Mouse (Mus musculus) ES-E14 (cell line): ENCODE results near the gene Adgrd1. TPM values are rescaled to one million over a fixed set of nuclear protein-coding genes. Genes with fewer than 3 reads are reported as not detected.
A peak's percentile ranks its signal among the peaks of the same experiment; 100 is the strongest.

Experiments used
- DNase-seq: peaks from one replicate; pipeline ENCODE4 v3.0.0-alpha.2; 2013; ENCODE audit warnings: low read depth, low spot score
- H3K27ac ChIP-seq: 2 replicates; pipeline ENCODE4 v1.5.1; 2012; ENCODE audit warnings: low read depth, mild to moderate bottlenecking, low read length, moderate library complexity, mixed read lengths; ENCODE audit not compliant: poor library complexity, insufficient read depth, severe bottlenecking
- H3K36me3 ChIP-seq: 2 replicates; pipeline ENCODE4 v1.6.1; 2012; ENCODE audit warnings: mild to moderate bottlenecking, low read length, moderate library complexity, mixed read lengths; ENCODE audit not compliant: control insufficient read depth, poor library complexity, insufficient read depth, severe bottlenecking
- H3K4me1 ChIP-seq, 2 experiments: fragments of 150-350 bp in 1 of 2; sonication (generic) in 1 of 2; 2 replicates each; pipeline ENCODE4 v1.6.1; 2012; ENCODE audit warnings: low read length in 2 of 2, mild to moderate bottlenecking in 1 of 2, mixed read lengths in 1 of 2; ENCODE audit not compliant: control insufficient read depth in 2 of 2, insufficient read depth in 2 of 2, poor library complexity in 1 of 2
- H3K4me3 ChIP-seq, 2 experiments: fragments of 150-350 bp in 1 of 2; sonication (generic) in 1 of 2; 2 replicates each; pipeline ENCODE4 v1.5.1; 2012; ENCODE audit warnings: low read length in 2 of 2, low read depth in 1 of 2, mild to moderate bottlenecking in 1 of 2, mixed read lengths in 1 of 2; ENCODE audit not compliant: insufficient read depth in 1 of 2, poor library complexity in 1 of 2, severe bottlenecking in 1 of 2
- H3K9ac ChIP-seq: 2 replicates; pipeline ENCODE4 v1.6.1; 2012; ENCODE audit warnings: low read depth, mild to moderate bottlenecking, low read length, mixed read lengths; ENCODE audit not compliant: poor library complexity, insufficient read depth, severe bottlenecking
- H3K9me3 ChIP-seq: fragments of 150-350 bp; sonication (generic); 2 replicates; pipeline ENCODE4 v1.6.1; 2012; ENCODE audit warnings: low read depth, mild to moderate bottlenecking, low read length; ENCODE audit not compliant: control insufficient read depth, insufficient read depth
- CHD2 ChIP-seq: IDR thresholded peaks from 2 replicates; pipeline ENCODE4 v1.6.1; 2014; ENCODE audit warnings: mild to moderate bottlenecking, low read depth, low read length, inconsistent platforms
- HCFC1 ChIP-seq: IDR thresholded peaks from 2 replicates; pipeline ENCODE4 v1.6.1; 2012; ENCODE audit warnings: low read length, inconsistent platforms, borderline replicate concordance; ENCODE audit not compliant: insufficient read depth
- MAFK ChIP-seq: IDR thresholded peaks from 2 replicates; pipeline ENCODE4 v1.6.1; 2014; ENCODE audit warnings: mild to moderate bottlenecking, low read depth, low read length, inconsistent platforms; ENCODE audit not compliant: insufficient read depth
- ZC3H11A ChIP-seq: IDR thresholded peaks from 2 replicates; pipeline ENCODE4 v1.6.1; 2012; ENCODE audit warnings: low read depth, mild to moderate bottlenecking, inconsistent platforms, low read length, borderline replicate concordance
- ZNF384 ChIP-seq: IDR thresholded peaks from 2 replicates; pipeline ENCODE4 v1.6.1; 2012; ENCODE audit warnings: low read depth, low read length, inconsistent platforms
- in situ Hi-C, 2 experiments: fragments of 600-800 bp; cut with MboI; formaldehyde crosslinking; loops; one replicate each; pipeline ENCODE4 v1.15.1; 2025; ENCODE audit warnings: low sequenced_read_pairs in 2 of 2, inconsistent platforms in 1 of 2; ENCODE audit not compliant: unreplicated experiment in 2 of 2
- total RNA-seq: library from RNA; depleted of rRNA; stranded (reverse); fragments of 300-350 nt; gene quantifications from 2 replicates; pipeline ENCODE4 v1.2.3, GENCODE M21; 2012

Adgrd1 gene
- total RNA-seq, 1 experiment: 1.1 TPM

- Histone ChIP-seq H3K9me3 (no peaks in the 10 kb centered on the region), H3K9ac (no peak overlapping the region), H3K36me3 (no peaks in the 10 kb centered on the region), H3K27ac (no peak overlapping the region), H3K4me3 (no peak overlapping the region), H3K4me1 (peaks cover 6 to 29% of the 10 kb centered on the region in 2 experiments)
- in situ Hi-C loops: no loop called here
- no peak for DNase-seq
- no peak for TF ChIP-seq HCFC1
- TF ChIP-seq ZC3H11A: 0 out of 2 replicates have a peak, but pooled peaks have one; percentile 6
- peak; percentile 92 for TF ChIP-seq MAFK
Measured at GRCm38 (mm10) chr5:129219178-129219760, 122.7 kb downstream of the Adgrd1 start.

GRCm38 (mm10) chr5:129225810-129226450 is 129.4 kb downstream of the Adgrd1 start:
- no peaks in the 10 kb centered on the region for H3K36me3 ChIP-seq
- H3K27ac ChIP-seq: no peak overlapping the region
- in situ Hi-C loops: no loop called here
- peaks cover 2 to 9% of the 10 kb centered on the region in 2 experiments; a peak in 1 of 4 replicates for H3K4me1 ChIP-seq
- H3K9me3 ChIP-seq: no peaks in the 10 kb centered on the region
- no peak overlapping the region for H3K9ac ChIP-seq
- H3K4me3 ChIP-seq: no peak overlapping the region
- no peak for DNase-seq
- TF ChIP-seq MAFK: no peak
- TF ChIP-seq ZNF384: no peak
- TF ChIP-seq HCFC1: no peak
- TF ChIP-seq CHD2: no peak
- no peak for TF ChIP-seq ZC3H11A

- Histone ChIP-seq H3K9me3 (no peaks in the 10 kb centered on the region), H3K36me3 (no peaks in the 10 kb centered on the region), H3K4me3 (no peak overlapping the region), H3K27ac (no peak overlapping the region), H3K4me1 (0 out of 4 replicates have a peak, but pooled peaks cover 0 to 2% of the 10 kb centered on the region in 2 experiments), H3K9ac (no peak overlapping the region)
- DNase-seq: no peak
- in situ Hi-C loops: no loop called here
- TF ChIP-seq HCFC1: no peak
- TF ChIP-seq MAFK: no peak
- TF ChIP-seq CHD2: no peak
- TF ChIP-seq ZC3H11A: no peak
- TF ChIP-seq ZNF384: no peak
Measured at GRCm38 (mm10) chr5:129228171-129228570, 131.6 kb downstream of the Adgrd1 start.

DNA sequence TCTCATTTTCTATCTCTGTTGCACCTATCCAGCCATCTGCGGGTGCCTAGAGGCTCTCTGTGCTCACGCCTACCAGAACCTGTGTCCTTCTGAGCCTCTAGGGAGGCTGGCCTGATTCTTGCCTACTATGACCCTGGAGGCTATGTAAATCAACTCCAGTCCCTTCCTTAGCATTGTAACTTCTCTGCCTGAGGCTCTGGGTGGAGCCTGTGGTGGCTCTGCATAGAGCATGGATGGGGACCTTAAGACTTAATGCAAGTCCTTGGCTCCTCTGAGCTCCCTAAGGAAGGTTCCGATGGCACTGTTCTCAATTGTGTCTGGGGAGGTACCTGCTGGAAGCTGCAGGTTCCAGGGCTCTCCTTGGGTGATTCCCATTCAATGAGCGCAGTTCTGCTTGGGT is 136.8 kb downstream of the Adgrd1 start:
- no peaks in the 10 kb centered on the region for H3K36me3 ChIP-seq
- H3K4me1 ChIP-seq: no peaks in the 10 kb centered on the region
- in situ Hi-C loops: no loop called here
- H3K27ac ChIP-seq: no peak overlapping the region; the same call in 1 of the 2 replicates
- no peak overlapping the region for H3K4me3 ChIP-seq
- no peaks in the 10 kb centered on the region; the same call in 1 of the 2 replicates for H3K9me3 ChIP-seq
- H3K9ac ChIP-seq: no peak overlapping the region
- TF ChIP-seq CHD2 (no peak), ZNF384 (no peak), HCFC1 (no peak), ZC3H11A (no peak), MAFK (no peak)
- no peak for DNase-seq
